Mouse (Mus musculus): ENCODE measurements around the gene Vamp5. TPM values are rescaled to one million over a fixed set of nuclear protein-coding genes. Genes with fewer than 3 reads are reported as not detected.
A peak's percentile ranks its signal among the peaks of the same experiment; 100 is the strongest.

The Vamp5 gene
- polyA plus RNA-seq (2015; fragmentation: Nextera tagmentation; extraction: Ambion mirVana), result 21.1 and 22.6 TPM in 2 replicates

- Histone ChIP-seq H3K27ac (peak within 1 kb of the TSS; percentile 18; the same call in 1 of the 2 replicates), H3K9me3 (no peaks in the 10 kb centered on the region), H3K4me1 (0 out of 2 replicates have a peak, but pooled peaks cover 9% of the 10 kb centered on the region), H3K4me2 (replicated peaks) (peak within 1 kb of the TSS; percentile 81), H3K36me3 (peaks cover 15% of the 10 kb centered on the region), H3K9ac (peak within 1 kb of the TSS; percentile 73), H3K27me3 (peaks cover 11% of the 10 kb centered on the region; the same call in 1 of the 2 replicates), H3K4me3 (peak within 1 kb of the TSS; percentile 57)
- peak; percentile 80 for ATAC-seq (ENCODE audit: low FRiP score, low read depth)
- 1% methylated on average over 46 of the region's 49 CpGs for WGBS
These were observed at the start of gene Vamp5 for GRCm38 (mm10) chr6:72380131-72380770. Gene Vamp5 (minus strand): TSS chr6:72380468.

- peaks cover 90% of the 10 kb centered on the region for H3K36me3 ChIP-seq
- H3K27me3 ChIP-seq, result no peaks in the 10 kb centered on the region
- no peaks in the 10 kb centered on the region for H3K9me3 ChIP-seq
- no peak for ATAC-seq (ENCODE audit: low FRiP score, low read depth)
- no peak overlapping the region for H3K27ac ChIP-seq
- H3K4me3 ChIP-seq, result no peak overlapping the region
- 86% methylated on average over 21 of the region's 21 CpGs for whole genome bisulfite sequencing
- H3K4me1 ChIP-seq, result peaks cover 6% of the 10 kb centered on the region
- no peak overlapping the region for H3K4me2 ChIP-seq (replicated peaks)
- H3K9ac ChIP-seq, result no peak overlapping the region
These were observed 49.0 kb upstream of the Vamp5 start for GRCm38 (mm10) chr6:72429061-72429842.

- H3K9me3 ChIP-seq, result no peaks in the 10 kb centered on the region
- no peaks in the 10 kb centered on the region for H3K27me3 ChIP-seq
- H3K4me3 ChIP-seq, result no peak overlapping the region
- peak overlapping the region; percentile 44 for H3K27ac ChIP-seq
- ATAC-seq (ENCODE audit: low FRiP score, low read depth), result peak; percentile 81
- peaks cover 6% of the 10 kb centered on the region for H3K4me1 ChIP-seq
- peaks cover 93% of the 10 kb centered on the region for H3K36me3 ChIP-seq
- no peak overlapping the region for H3K4me2 ChIP-seq (replicated peaks)
- 0 out of 2 replicates have a peak overlapping the region, but pooled peaks have one; percentile 25 for H3K9ac ChIP-seq
- 15% methylated on average over 8 of the region's 8 CpGs for WGBS
These were observed 47.8 kb upstream of the Vamp5 start for GRCm38 (mm10) chr6:72428036-72428435.

- Histone ChIP-seq H3K4me2 (replicated peaks) (no peak overlapping the region), H3K9me3 (no peaks in the 10 kb centered on the region), H3K9ac (no peak overlapping the region), H3K36me3 (peaks cover 93% of the 10 kb centered on the region), H3K4me1 (peaks cover 6% of the 10 kb centered on the region), H3K4me3 (no peak overlapping the region), H3K27me3 (no peaks in the 10 kb centered on the region), H3K27ac (no peak overlapping the region)
- ATAC-seq (ENCODE audit: low FRiP score, low read depth), result no peak
- WGBS, result 95% methylated on average over 11 of the region's 11 CpGs
These were observed 45.4 kb upstream of the Vamp5 start for GRCm38 (mm10) chr6:72425646-72426045.

- Histone ChIP-seq H3K4me2 (replicated peaks) (no peak overlapping the region), H3K4me1 (peaks cover 7% of the 10 kb centered on the region), H3K9me3 (no peaks in the 10 kb centered on the region), H3K9ac (no peak overlapping the region), H3K27ac (no peak overlapping the region), H3K27me3 (no peaks in the 10 kb centered on the region), H3K36me3 (peaks cover 91% of the 10 kb centered on the region), H3K4me3 (no peak overlapping the region)
- no peak for ATAC-seq (ENCODE audit: low FRiP score, low read depth)
- 96% methylated on average over 10 of the region's 10 CpGs for WGBS
These were observed 40.6 kb upstream of the Vamp5 start for GRCm38 (mm10) chr6:72420901-72421300.

- Histone ChIP-seq H3K27ac (no peak overlapping the region), H3K9me3 (no peaks in the 10 kb centered on the region), H3K9ac (no peak overlapping the region), H3K27me3 (no peaks in the 10 kb centered on the region), H3K4me3 (no peak overlapping the region), H3K36me3 (peaks cover 80% of the 10 kb centered on the region), H3K4me1 (peaks cover 18% of the 10 kb centered on the region), H3K4me2 (replicated peaks) (no peak overlapping the region)
- 73% methylated on average over 1 of the region's 1 CpGs for WGBS
- ATAC-seq (ENCODE audit: low FRiP score, low read depth), result no peak
These were observed 39.5 kb upstream of the Vamp5 start for GRCm38 (mm10) chr6:72419806-72420205.

- Histone ChIP-seq H3K4me2 (replicated peaks) (no peak overlapping the region), H3K4me1 (peaks cover 25% of the 10 kb centered on the region), H3K27ac (no peak overlapping the region), H3K9me3 (no peaks in the 10 kb centered on the region), H3K9ac (no peak overlapping the region), H3K27me3 (no peaks in the 10 kb centered on the region), H3K36me3 (peaks cover 65% of the 10 kb centered on the region), H3K4me3 (no peak overlapping the region)
- ATAC-seq (ENCODE audit: low FRiP score, low read depth), result no peak
- WGBS, result 89% methylated on average over 4 of the region's 4 CpGs
These were observed 38.0 kb upstream of the Vamp5 start for GRCm38 (mm10) chr6:72418279-72418678.

- H3K27ac ChIP-seq, result no peak overlapping the region
- 80% methylated on average over 7 of the region's 7 CpGs for WGBS
- H3K36me3 ChIP-seq, result peaks cover 44% of the 10 kb centered on the region
- no peak for ATAC-seq (ENCODE audit: low FRiP score, low read depth)
- 0 out of 2 replicates have a peak overlapping the region, but pooled peaks have one; percentile 89 for H3K4me3 ChIP-seq
- H3K4me1 ChIP-seq, result peaks cover 25% of the 10 kb centered on the region
- peak overlapping the region; percentile 70 for H3K4me2 ChIP-seq (replicated peaks)
- peak overlapping the region; percentile 5; the same call in 1 of the 2 replicates for H3K9ac ChIP-seq
- no peaks in the 10 kb centered on the region for H3K27me3 ChIP-seq
- no peaks in the 10 kb centered on the region for H3K9me3 ChIP-seq
These were observed 35.9 kb upstream of the Vamp5 start for GRCm38 (mm10) chr6:72415964-72416772.

GRCm38 (mm10) chr6:72415181-72415580 is 34.9 kb upstream of the Vamp5 start:
- Histone ChIP-seq H3K9ac (peak overlapping the region; percentile 92), H3K36me3 (peaks cover 34% of the 10 kb centered on the region), H3K4me1 (peaks cover 25% of the 10 kb centered on the region), H3K9me3 (no peaks in the 10 kb centered on the region), H3K27ac (no peak overlapping the region), H3K4me2 (replicated peaks) (peak overlapping the region; percentile 70), H3K4me3 (peak overlapping the region; percentile 89), H3K27me3 (no peaks in the 10 kb centered on the region)
- 84% methylated on average over 5 of the region's 5 CpGs for WGBS
- no peak for ATAC-seq (ENCODE audit: low FRiP score, low read depth)

GRCm38 (mm10) chr6:72414076-72414756 is 33.9 kb upstream of the Vamp5 start, which contains the start of gene Ggcx:
Gene Ggcx (plus strand): TSS chr6:72414308.
- H3K4me3 ChIP-seq, result peak within 1 kb of the TSS; percentile 89
- H3K4me2 ChIP-seq (replicated peaks), result peak within 1 kb of the TSS; percentile 70
- H3K9me3 ChIP-seq, result no peaks in the 10 kb centered on the region
- WGBS, result 2% methylated on average over 33 of the region's 33 CpGs
- peak within 1 kb of the TSS; percentile 65; the same call in 1 of the 2 replicates for H3K27ac ChIP-seq
- H3K27me3 ChIP-seq, result no peaks in the 10 kb centered on the region
- peak within 1 kb of the TSS; percentile 92 for H3K9ac ChIP-seq
- peaks cover 25% of the 10 kb centered on the region for H3K4me1 ChIP-seq
- peak; percentile 95 for ATAC-seq (ENCODE audit: low FRiP score, low read depth)
- peaks cover 24% of the 10 kb centered on the region for H3K36me3 ChIP-seq

GRCm38 (mm10) chr6:72410518-72410917 is 30.2 kb upstream of the Vamp5 start:
- ATAC-seq (ENCODE audit: low FRiP score, low read depth), result no peak
- no peak overlapping the region for H3K9ac ChIP-seq
- H3K27me3 ChIP-seq, result no peaks in the 10 kb centered on the region
- no peak overlapping the region for H3K27ac ChIP-seq
- H3K9me3 ChIP-seq, result no peaks in the 10 kb centered on the region
- H3K4me3 ChIP-seq, result no peak overlapping the region
- H3K4me2 ChIP-seq (replicated peaks), result no peak overlapping the region
- no peaks in the 10 kb centered on the region for H3K36me3 ChIP-seq
- peaks cover 14% of the 10 kb centered on the region for H3K4me1 ChIP-seq
- WGBS, result 81% methylated on average over 7 of the region's 7 CpGs

Data from limb, embryonic 13.5 days (tissue).